Mouse (Mus musculus): Measurements from ENCODE around the gene Phldb2.
A peak's percentile ranks its signal among the peaks of the same experiment; 100 is the strongest.

Gene Phldb2

DNA sequence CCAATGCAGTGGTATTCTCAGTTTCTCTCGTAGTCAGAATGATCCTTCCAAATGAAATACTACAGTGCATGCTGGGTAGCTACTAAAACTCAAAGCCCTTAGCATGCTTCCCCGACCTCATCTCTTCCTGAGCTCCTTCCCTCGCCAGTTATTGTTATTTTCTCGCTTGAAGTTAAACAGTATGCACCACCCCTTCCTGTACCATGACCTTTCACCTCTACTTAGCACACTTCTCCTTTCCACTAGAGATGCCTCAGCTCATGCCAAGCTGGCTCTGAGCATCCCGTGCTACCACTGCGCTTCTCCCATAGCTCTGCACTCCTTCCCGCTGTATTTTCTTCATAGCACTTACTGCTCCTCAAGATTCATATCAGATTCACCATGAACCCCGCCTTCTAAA is 215.5 kb downstream of the Phldb2 start:
- no peak for DNase-seq (ENCODE audit: low read depth, low spot score)

DNA sequence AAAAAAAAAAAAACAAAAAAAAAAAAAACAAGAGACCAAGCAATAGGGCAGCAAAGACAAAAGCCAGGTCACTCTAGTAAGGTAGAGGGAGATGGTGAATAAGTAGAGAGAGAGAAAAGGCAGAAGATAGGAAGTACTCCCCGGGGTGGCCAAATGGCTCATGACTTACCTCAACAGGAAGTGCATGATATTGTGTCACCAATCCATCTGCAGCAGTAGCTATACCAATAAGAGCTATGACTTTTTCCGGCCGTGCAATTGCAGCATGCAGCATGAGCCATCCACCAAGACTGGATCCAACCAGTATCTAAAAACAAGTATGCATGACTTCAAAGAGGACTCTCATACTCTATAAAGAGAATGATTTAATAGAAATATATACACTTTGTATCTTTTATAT is 216.7 kb downstream of the Phldb2 start:
- no peak for DNase-seq (ENCODE audit: low read depth, low spot score)

DNA sequence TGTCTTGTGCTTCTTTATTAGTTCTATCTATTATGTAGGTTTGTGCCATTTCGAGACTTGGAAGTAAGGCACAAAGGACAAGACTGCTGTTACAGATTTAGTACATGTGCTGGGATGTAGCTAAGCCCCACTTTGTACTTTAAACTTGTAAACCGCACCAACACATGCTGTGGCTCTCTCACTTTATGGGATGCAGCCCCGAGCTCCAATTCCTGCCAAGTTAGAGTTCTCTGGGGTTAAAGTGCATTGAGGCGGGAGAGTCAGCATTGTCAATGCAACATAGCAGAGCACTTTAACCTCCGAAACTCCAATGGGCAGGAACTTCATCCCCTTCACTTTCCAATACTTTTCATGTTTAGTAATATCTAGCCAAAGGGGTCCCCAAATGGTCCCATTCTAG is 224.2 kb downstream of the Phldb2 start:
- DNase-seq (ENCODE audit: low read depth, low spot score): no peak

DNA sequence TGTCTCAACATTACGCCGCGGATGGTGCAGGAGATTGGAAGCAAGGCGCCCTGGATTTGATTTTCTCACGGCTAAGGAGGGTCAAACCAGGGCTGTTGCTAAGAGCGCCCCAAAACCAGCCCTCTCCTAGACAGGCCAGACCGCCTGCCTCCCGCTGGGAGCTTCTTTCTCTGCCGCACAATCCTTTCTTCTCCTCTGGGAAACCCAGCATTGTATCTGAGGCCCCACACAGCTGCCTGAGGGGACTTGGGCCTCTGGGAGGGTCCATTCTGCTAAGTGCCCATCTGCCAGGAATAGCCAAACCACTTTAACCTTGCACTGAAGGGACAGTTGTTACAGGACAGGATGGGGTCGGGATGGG is 228.7 kb downstream of the Phldb2 start:
- DNase-seq (ENCODE audit: low read depth, low spot score): peak; percentile 49

DNA sequence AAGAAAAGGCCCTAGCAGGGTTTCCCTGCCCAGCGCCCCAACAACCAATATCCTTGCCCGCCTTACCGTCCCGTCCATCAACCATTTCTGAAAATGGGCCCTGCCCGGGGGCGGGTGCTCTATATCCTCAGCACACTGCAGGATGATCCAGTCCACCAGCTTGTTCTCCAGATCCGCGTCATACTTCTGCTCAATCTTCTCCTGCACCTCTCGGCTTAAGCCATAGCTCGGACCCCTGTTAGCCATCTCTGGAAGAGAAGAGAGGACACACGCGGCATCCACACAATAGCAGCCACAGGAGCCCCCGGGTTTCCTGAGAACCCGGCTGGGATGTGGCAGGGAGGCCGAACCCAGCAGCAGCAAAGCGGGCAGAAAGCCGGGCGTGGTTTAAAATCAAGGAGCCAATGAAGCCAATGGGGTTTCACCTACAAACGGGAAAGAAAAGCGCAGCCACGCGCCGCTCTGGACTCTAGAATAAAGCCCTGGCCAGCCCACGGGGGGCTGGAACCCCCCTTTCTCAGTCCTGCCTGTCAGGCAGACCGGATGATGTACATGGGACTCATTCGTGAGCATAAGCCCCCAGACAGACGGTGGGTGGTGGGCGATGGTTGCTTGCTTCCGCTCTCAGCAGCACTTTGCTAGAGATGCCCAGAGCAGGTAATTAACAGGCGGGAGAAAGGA is 229.2 kb downstream of the Phldb2 start, which contains the start of gene Tagln3:
Gene Tagln3, minus strand, starts transcription at position 548 of the 681 bp plus-strand sequence.
- peak; percentile 54 for DNase-seq (ENCODE audit: low read depth, low spot score)

DNA sequence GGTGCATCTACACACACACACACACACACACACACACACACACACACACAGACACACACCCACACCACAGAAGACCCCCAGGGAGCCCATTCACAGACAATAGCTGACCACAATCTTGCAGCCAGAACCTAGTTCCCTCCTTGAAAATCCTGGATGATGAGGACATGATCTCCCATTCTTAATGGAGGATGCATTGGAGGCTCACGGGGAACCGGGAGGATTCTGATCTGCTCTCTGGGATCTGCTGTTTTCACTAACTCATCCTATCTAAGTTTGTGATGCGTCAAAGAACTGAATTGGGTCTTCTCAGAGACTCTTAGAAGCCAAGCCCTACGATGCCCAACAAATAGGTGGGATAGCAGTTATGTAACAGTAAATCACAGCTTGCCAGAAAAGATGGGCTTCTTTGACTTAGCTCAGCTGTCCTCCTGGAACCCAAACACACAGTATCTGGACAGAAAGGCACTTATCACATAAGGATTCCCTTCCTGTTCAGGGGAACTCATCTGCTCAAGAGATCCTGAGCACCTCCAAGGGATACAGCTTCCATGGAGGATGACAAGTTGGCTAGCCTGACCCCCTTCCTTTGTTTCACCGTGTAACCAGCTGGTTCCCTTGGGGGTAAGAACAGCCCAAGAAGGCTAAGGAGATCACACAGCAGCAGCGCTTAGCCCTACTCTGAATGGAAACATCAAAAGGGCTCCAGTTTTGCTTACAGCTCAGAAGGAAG is 230.1 kb downstream of the Phldb2 start:
- DNase-seq (ENCODE audit: low read depth, low spot score): no peak

DNA sequence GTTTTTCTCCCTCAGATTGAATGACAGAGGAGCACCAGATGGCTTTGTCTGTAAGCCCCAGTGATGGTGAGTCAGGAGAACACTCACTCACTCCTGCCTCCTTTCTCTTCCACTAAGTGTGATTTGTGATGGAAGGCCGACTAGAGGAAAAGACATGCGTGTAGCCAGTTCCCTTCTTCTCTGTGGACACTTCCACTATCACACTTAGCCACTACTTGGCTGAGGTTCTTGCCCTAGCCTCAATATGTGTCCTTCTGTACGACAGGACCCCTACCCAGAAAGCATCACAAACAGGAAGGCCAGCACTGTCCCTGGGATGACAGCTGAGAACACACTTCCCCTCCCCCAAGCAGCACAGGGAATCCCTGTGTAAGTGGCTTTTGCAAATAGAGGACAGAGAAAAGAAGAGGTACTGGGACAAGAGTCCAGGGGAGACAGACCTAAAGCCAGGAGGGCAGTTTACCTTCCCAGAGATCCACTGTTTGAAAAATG is 230.9 kb downstream of the Phldb2 start:
- no peak for DNase-seq (ENCODE audit: low read depth, low spot score)

DNA sequence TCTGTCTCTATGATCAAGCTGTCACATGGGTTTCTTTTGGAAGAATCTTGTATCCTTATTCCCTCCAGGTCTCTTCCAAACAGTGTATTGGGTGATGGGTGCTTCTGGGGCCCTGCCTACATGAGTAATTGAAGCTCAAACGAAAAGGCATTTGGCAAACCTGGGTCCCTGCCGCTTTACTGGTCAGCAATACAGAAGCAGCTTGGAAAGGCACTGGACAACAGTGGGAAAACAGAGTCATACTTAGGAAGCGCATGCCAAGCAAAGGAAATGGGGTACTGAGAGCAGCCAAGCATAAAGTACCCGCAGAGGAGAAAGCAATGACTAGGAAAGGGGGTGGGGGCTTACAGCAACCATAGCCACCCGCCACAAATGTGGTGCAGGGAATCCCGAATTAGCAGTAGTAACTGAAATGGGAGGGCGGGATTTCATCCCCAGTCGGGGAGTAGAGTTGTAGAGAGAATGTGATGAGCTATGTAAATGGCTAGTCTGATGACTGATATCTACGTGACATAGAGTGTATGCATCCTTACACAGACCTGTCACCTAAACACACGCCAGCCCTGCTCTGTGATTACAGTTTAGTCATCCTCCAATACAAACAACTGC is 233.3 kb downstream of the Phldb2 start:
- DNase-seq (ENCODE audit: low read depth, low spot score): no peak

DNA sequence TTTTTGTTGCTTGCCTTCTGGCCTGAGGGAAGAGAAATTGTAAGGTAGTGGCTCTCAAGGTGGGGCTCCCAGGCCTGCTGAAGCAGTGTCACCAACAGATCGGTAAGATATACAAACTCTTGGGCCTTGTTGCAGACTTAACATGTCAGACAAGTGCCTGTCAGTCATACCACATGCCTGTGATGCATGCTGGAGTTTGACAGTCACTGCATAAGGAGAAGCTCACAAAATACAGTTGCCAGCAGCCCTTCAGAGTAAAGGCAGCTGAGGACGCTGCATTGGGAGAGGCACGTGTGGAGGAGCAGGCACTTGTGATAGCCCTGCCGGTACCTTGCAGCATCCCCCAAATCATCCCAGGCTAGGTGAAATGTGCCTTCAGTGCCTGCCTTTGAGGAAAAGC is 235.1 kb downstream of the Phldb2 start:
- no peak for DNase-seq (ENCODE audit: low read depth, low spot score)

DNA sequence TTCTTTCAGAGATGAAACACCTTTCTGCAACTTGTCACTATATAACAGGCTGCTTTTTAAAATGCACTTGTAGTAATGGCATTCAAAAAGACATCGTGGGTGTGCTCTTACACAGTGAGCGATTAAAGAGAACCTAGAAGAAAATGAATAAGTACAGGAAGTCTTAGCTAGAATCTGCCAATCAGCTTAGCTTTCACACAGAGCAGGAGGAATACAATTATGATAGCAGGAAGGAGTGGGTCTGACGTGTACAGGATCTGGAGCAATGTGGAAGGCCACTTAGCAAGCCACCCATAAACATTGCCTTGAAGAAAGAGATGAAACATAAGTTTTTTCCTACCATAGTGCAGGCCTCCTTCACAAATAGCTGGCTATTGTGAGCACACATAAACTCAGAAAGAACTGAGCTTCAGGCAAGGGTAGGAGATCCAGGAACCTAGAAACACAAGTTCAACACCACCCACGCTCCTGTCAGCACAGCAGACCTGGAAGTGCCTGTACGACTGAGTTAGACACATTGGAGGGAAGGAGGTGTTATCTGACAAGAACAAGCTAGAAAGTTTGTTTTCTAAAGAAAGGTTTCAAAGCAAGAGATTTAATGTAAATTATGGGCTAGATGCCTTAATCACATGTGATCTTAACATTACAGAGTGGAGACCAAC is 238.8 kb downstream of the Phldb2 start:
- DNase-seq (ENCODE audit: low read depth, low spot score): no peak

DNA sequence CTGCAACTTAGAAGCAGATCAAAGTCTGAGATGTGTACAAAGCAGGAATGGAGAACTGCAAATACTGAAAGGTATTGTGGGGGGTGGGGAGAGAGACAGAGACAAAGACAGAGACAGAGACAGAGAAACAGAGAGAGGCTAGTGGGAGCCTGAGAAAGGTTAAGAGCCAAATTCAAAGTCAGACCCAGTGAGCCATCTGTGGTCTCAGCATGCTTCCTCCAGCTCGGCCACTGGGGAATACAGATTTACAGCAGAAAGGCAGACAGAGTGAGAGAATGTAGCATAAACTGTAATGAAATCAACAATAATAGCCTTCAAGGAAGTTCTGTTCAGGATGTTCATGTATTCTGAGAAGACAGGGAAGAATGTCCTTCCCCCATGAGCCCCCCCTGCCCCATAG is 239.5 kb downstream of the Phldb2 start:
- no peak for DNase-seq (ENCODE audit: low read depth, low spot score)

DNA sequence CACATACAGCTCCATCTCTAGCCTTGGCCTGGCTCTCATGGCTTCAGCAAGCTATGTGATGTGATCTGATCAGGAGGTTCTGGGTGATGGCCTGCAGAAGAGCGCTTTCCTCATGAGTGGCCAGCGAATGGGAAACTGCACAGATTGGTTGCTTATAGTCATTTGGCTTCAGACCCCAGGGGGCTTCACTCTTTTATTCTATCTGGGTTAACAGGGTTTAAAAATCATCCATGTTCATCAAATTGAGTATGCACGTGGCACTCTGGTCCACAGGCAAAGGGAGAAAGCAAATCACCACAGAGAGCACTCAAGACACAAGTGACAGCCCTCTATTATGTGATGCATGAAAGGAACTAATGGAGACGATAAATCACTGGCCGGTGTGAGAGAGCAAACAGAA is 240.1 kb downstream of the Phldb2 start:
- DNase-seq (ENCODE audit: low read depth, low spot score): no peak

DNA sequence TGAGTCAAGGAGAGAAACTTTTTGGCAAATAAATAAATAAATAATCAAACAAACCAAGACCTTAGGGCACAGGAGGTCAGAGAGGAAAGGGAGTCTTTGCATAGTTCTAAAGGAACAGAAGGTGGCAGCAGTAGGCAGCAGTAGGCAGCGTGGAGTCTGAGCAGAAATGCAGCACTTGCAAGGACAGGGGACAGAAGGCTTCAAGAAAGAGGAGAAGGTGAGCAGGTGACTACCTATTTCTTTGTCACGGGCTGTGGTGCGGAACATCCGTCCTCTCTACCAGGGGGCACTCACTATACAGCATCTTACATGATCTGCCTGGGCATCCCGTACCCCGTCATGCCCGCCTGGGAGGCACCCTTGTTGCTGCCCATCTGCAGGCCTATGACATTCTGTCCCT is 242.1 kb downstream of the Phldb2 start:
- no peak for DNase-seq (ENCODE audit: low read depth, low spot score)

DNA sequence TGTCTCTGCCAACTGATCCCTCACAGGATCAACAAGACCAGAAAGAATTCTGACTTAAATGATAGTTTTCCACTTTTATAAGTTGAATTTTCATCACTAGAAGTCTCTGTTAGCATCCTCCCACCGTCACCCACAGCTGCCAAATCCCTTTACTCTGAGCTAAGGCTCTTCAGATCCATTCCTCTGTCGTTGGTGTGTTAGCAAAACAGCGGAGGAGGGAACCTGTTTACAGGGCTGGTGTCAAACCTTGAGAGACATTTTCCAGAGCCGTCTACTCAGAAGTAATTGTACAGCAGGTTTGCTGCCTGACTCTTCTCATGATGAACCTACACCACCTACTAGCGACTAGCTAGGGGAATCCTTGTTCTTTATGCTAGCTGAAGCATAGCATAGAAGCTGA is 254.1 kb downstream of the Phldb2 start:
- no peak for DNase-seq (ENCODE audit: low read depth, low spot score)

DNA sequence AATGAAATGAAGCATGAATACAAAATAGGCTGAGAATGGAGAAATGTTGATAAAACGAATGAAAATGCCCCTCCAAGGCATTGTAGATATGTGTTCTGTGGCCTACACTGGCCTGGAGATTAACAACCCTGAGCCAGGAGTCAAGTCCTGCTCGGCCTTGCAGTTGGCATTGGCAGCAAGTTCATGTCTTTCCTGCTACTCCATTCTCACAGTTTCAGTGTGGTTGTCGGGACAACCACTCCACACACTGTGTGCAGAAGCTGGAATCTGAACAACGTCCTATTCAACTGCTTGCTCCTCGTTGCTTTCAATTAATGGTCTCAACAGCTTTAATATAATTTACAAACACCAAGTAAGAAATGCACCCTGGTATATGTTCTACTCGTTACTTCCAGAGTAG is 255.4 kb downstream of the Phldb2 start:
- DNase-seq (ENCODE audit: low read depth, low spot score): no peak

All from forelimb bud, embryonic 11.5 days (tissue).